Mouse (Mus musculus) macrophage (primary cell): ENCODE measurements around the gene Col1a1. TPM values are rescaled to one million over a fixed set of nuclear protein-coding genes. Genes with fewer than 3 reads are reported as not detected.

Source experiments
- H3K27ac ChIP-seq: fragments of 350-480 bp; formaldehyde crosslinking; 2 replicates; pipeline ENCODE4 v1.9.0; 2021
- H3K36me3 ChIP-seq: fragments of 350-480 bp; formaldehyde crosslinking; 2 replicates; pipeline ENCODE4 v1.9.0; 2021; ENCODE audit errors: inconsistent target
- H3K4me3 ChIP-seq: fragments of 350-480 bp; formaldehyde crosslinking; 2 replicates; pipeline ENCODE4 v1.9.0; 2021; ENCODE audit errors: inconsistent target
- H3K79me2 ChIP-seq: fragments of 350-480 bp; formaldehyde crosslinking; 2 replicates; pipeline ENCODE4 v1.9.0; 2021; ENCODE audit errors: inconsistent target
- WGBS: methylation state at CpG from one replicate; pipeline ENCODE4 v1.1.7; 2026; ENCODE audit warnings: inconsistent platforms; ENCODE audit not compliant: missing documents; 5-methylcytosine and 5-hydroxymethylcytosine counted together
- polyA plus RNA-seq: library from polyadenylated mRNA; stranded (reverse); fragments of 250-400 nt; gene quantifications from 3 replicates; pipeline ENCODE4 v1.2.4, GENCODE M21; 2018; ENCODE audit warnings: inconsistent platforms

Col1a1 gene
- polyA plus RNA-seq, 1 experiment from 2014 or later: 0.20 TPM

GRCm38 (mm10) chr11:94991641-94992479 is 55.8 kb downstream of the Col1a1 start:
- Histone ChIP-seq H3K27ac (peak overlapping the region; percentile 93), H3K36me3 (peaks cover 7% of the 10 kb centered on the region; the same call in 1 of the 2 replicates), H3K4me3 (peak overlapping the region; percentile 70), H3K79me2 (peaks cover 53% of the 10 kb centered on the region)
- WGBS: under 1% methylated on average over 93 of the region's 99 CpGs

GRCm38 (mm10) chr11:94992480-94992753 is 56.4 kb downstream of the Col1a1 start:
- Histone ChIP-seq H3K79me2 (peaks cover 59% of the 10 kb centered on the region), H3K4me3 (peak overlapping the region; percentile 70), H3K27ac (peak overlapping the region; percentile 93), H3K36me3 (peaks cover 13% of the 10 kb centered on the region; the same call in 1 of the 2 replicates)
- WGBS: under 1% methylated on average over 20 of the region's 20 CpGs

GRCm38 (mm10) chr11:94992754-94993606 is 57.0 kb downstream of the Col1a1 start:
- peak overlapping the region; percentile 70 for H3K4me3 ChIP-seq
- peak overlapping the region; percentile 93 for H3K27ac ChIP-seq
- peaks cover 19% of the 10 kb centered on the region; the same call in 1 of the 2 replicates for H3K36me3 ChIP-seq
- under 1% methylated on average over 22 of the region's 22 CpGs for WGBS
- H3K79me2 ChIP-seq: peaks cover 64% of the 10 kb centered on the region

- Histone ChIP-seq H3K79me2 (peaks cover 78% of the 10 kb centered on the region), H3K4me3 (peak overlapping the region; percentile 70), H3K36me3 (peaks cover 32% of the 10 kb centered on the region; the same call in 1 of the 2 replicates), H3K27ac (peak overlapping the region; percentile 93)
- WGBS: 12% methylated on average over 10 of the region's 10 CpGs
Measured at GRCm38 (mm10) chr11:94994208-94994814, 58.3 kb downstream of the Col1a1 start.

GRCm38 (mm10) chr11:94994947-94995772 is 59.1 kb downstream of the Col1a1 start:
- H3K36me3 ChIP-seq: peaks cover 40% of the 10 kb centered on the region; the same call in 1 of the 2 replicates
- H3K4me3 ChIP-seq: peak overlapping the region; percentile 70
- 47% methylated on average over 11 of the region's 11 CpGs for WGBS
- peak overlapping the region; percentile 93 for H3K27ac ChIP-seq
- peaks cover 85% of the 10 kb centered on the region for H3K79me2 ChIP-seq

DNA sequence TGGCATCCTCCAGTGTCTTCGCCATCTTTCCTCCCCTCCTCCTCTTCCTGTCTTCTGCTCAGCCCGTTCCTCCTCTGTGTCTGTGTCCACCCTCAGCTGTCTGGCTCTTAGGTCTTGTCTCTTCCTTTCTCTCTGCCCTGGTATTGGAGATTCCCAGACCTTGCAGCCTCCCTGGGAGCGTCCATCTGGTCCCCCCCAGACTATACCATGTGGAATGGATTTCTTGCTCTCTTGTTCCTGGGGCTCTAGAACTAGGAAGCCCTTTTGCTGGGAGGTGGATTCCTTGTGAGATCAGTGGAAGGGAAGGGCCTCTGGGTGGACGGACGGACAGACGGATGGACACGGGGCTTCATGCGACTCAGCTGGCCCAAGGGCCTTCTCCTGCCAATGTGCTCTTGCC is 60.1 kb downstream of the Col1a1 start:
- Histone ChIP-seq H3K79me2 (peaks cover 84% of the 10 kb centered on the region), H3K36me3 (peaks cover 48% of the 10 kb centered on the region; the same call in 1 of the 2 replicates), H3K4me3 (no peak overlapping the region), H3K27ac (no peak overlapping the region)
- 81% methylated on average over 8 of the region's 8 CpGs for WGBS

- H3K36me3 ChIP-seq: peaks cover 56% of the 10 kb centered on the region
- 72% methylated on average over 6 of the region's 6 CpGs for WGBS
- no peak overlapping the region for H3K27ac ChIP-seq
- H3K79me2 ChIP-seq: peaks cover 79% of the 10 kb centered on the region
- no peak overlapping the region for H3K4me3 ChIP-seq
Measured at GRCm38 (mm10) chr11:94996984-94997383, 61.0 kb downstream of the Col1a1 start.

GRCm38 (mm10) chr11:94997596-94997995 is 61.6 kb downstream of the Col1a1 start:
- Histone ChIP-seq H3K36me3 (peaks cover 62% of the 10 kb centered on the region), H3K27ac (no peak overlapping the region), H3K4me3 (no peak overlapping the region), H3K79me2 (peaks cover 74% of the 10 kb centered on the region)
- WGBS: 56% methylated on average over 5 of the region's 5 CpGs

DNA sequence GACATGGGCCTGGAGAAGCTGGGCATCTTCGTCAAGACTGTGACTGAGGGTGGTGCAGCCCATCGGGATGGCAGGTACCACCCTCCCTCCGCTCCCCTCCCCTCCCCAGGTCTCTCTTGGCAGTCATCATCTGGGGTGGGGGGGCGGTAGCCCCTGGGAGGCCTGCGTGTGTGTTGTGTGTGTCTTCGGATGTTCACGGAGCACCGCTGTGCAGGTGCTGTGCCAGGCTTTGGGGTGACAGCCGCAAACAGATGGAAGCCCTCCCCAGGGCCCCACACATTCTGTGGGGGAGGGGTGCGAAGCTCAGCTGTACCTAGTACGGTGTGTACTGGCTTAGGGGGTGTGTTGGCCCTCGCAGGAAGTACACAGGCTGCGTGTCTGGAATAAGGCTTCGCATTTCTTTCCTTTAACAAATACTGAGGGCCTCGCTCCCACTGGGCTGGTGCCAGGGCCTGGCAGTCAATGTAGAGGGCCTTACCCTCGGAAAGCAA is 62.1 kb downstream of the Col1a1 start:
- 64% methylated on average over 16 of the region's 16 CpGs for WGBS
- Histone ChIP-seq H3K36me3 (peaks cover 67% of the 10 kb centered on the region), H3K79me2 (peaks cover 69% of the 10 kb centered on the region), H3K27ac (no peak overlapping the region), H3K4me3 (no peak overlapping the region)

GRCm38 (mm10) chr11:95000128-95000527 is 64.1 kb downstream of the Col1a1 start:
- 52% methylated on average over 8 of the region's 8 CpGs for WGBS
- peaks cover 49% of the 10 kb centered on the region for H3K79me2 ChIP-seq
- peaks cover 85% of the 10 kb centered on the region for H3K36me3 ChIP-seq
- H3K27ac ChIP-seq: no peak overlapping the region
- H3K4me3 ChIP-seq: no peak overlapping the region

DNA sequence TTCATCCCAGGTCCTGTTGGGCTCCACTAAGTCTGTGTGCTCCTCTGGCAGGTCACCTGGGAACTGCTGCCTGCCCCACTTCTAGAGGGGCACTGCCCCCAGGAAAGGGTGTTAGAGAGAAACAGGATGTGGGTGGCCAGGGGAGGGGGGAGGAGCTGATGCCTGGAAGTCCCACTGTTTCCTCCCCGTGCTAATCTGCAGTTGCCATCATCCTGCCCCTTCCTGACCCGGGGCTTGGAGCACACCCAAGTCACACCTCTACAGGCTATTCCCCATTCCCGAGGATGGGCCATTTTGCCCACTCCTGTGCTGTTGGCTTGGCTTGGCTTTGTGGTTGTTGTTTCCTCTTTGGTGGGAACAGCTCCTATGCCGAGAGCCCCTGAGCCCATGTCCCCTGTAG is 64.5 kb downstream of the Col1a1 start:
- no peak overlapping the region for H3K27ac ChIP-seq
- H3K4me3 ChIP-seq: no peak overlapping the region
- H3K36me3 ChIP-seq: peaks cover 89% of the 10 kb centered on the region
- peaks cover 44% of the 10 kb centered on the region for H3K79me2 ChIP-seq
- WGBS: 9% methylated on average over 4 of the region's 4 CpGs

GRCm38 (mm10) chr11:95001058-95001457 is 65.0 kb downstream of the Col1a1 start:
- peaks cover 39% of the 10 kb centered on the region for H3K79me2 ChIP-seq
- no peak overlapping the region for H3K27ac ChIP-seq
- 14% methylated on average over 8 of the region's 8 CpGs for WGBS
- peaks cover 89% of the 10 kb centered on the region for H3K36me3 ChIP-seq
- H3K4me3 ChIP-seq: no peak overlapping the region

DNA sequence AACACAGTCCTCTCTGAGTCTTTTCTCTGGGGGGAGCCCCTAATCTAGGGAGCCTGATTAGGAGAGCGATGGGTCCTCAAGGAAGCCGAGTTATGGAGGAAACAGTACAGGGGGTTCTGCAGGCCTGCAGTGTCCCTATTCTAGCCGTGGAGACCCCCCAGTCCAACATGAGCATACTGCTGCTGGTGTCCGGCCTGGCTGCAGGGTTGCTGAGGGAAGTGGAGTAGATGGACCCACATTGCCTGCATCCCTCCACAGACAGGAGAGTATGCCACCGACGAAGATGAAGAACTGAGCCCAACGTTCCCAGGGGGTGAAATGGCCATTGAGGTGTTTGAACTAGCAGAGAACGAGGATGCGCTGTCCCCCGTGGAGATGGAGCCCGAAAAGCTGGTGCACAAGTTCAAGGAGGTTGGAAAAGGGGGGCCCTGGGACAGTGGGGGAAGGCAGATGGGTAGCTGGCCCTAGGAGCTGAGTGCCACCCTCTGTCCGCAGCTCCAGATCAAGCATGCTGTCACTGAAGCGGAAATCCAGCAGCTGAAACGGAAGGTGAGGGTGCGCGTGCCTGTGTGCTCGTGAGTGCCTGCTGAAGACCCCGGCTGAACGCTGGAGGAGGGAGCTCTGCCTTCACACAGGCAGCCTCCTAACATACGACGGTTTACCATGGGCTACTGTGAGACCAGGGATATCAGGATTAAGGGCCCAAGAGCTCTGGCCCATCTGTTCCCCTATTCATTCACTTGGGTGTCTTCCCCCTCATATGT is 65.7 kb downstream of the Col1a1 start:
- Histone ChIP-seq H3K27ac (no peak overlapping the region), H3K36me3 (peaks cover 83% of the 10 kb centered on the region), H3K4me3 (no peak overlapping the region), H3K79me2 (peaks cover 32% of the 10 kb centered on the region)
- 95% methylated on average over 21 of the region's 21 CpGs for WGBS
